Mouse (Mus musculus) MEL (cell line): Measurements from ENCODE around the gene N6amt1.

ENCODE experiments used
- POLR2AphosphoS5 ChIP-seq: IDR thresholded peaks from 2 replicates; pipeline ENCODE4 v1.6.1; 2012; ENCODE audit warnings: low read depth, borderline replicate concordance, mild to moderate bottlenecking, inconsistent platforms, low read length, moderate library complexity, mixed read lengths
- ZC3H11A ChIP-seq: IDR thresholded peaks from 2 replicates; pipeline ENCODE4 v1.6.1; 2012; ENCODE audit warnings: low read depth, mild to moderate bottlenecking, inconsistent platforms, low read length, improper control_type of control experiment
- ZNF384 ChIP-seq: IDR thresholded peaks from 2 replicates; pipeline ENCODE4 v1.6.1; 2012; ENCODE audit warnings: low read depth, mild to moderate bottlenecking, inconsistent platforms, low read length, improper control_type of control experiment

GRCm38 (mm10) chr16:87324571-87324970 is 29.4 kb upstream of the N6amt1 start:
- TF ChIP-seq POLR2AphosphoS5: no peak
- no peak for TF ChIP-seq ZC3H11A
- TF ChIP-seq ZNF384: no peak
